Mouse (Mus musculus): ENCODE data around the gene Efhc1.

GRCm38 (mm10) chr1:20935106-20935505 is 16.3 kb upstream of the Efhc1 start:
- TF ChIP-seq GATA1 (IDR thresholded peaks at IDR 0.05; ENCODE audit: borderline replicate concordance, low read length) (no peak), FLI1 (IDR thresholded peaks at IDR 0.05; ENCODE audit: low read length) (no peak)
